Mouse (Mus musculus) stomach, postnatal 0 days (tissue): ENCODE data around the gene Cdon.

Experiments used
- CTCF ChIP-seq: IDR thresholded peaks from 2 replicates; pipeline ENCODE4 v1.5.1; 2016; ENCODE audit warnings: antibody characterized with exemption, low read depth, mild to moderate bottlenecking, moderate library complexity
- EP300 ChIP-seq: optimal IDR thresholded peaks from 2 replicates; pipeline ENCODE3; 2016; ENCODE audit warnings: antibody characterized with exemption

- TF ChIP-seq EP300 (no peak), CTCF (no peak)
Observed at GRCm38 (mm10) chr9:35439062-35439442, 18.1 kb downstream of the Cdon start.
